Mouse (Mus musculus): ENCODE measurements at regions not wholly inside any gene's neighbourhood (a gene's known extent, or its start where the extent isn't known, plus 50 kb on each side); places are given as distances from the start of the nearest gene placed in this dataset.

GRCm38 (mm10) chr15:86763581-86764375 is 549.5 kb downstream of the Tbc1d22a start:
- H3K27ac ChIP-seq, result no peak overlapping the region
- intact Hi-C loops (cut with DNase I), result no loop called here
- no peak for DNase-seq
- no peak for TF ChIP-seq CTCF (IDR thresholded peaks at IDR 0.05)
- H3K4me3 ChIP-seq, result no peak overlapping the region

DNA sequence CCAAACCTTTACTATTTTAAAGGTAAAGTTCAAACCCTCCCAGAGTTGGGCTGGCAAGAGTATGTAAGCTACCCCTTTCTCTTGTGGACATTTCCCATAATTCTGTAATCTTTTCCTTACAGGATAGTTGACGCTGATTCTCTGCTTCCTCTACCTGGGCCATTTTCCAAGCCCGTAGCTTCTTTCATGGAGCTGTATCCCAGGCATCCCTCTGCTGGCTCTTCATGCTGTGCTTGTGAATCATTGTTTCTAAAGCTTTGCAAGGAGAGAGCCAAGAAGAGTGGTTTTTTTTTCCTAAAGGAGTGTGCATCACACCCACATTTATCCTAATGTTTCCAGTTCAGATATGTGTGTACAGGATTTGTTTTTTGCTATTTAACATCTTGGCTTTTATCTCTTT is 553.4 kb downstream of the Tbc1d22a start:
- no peak for DNase-seq
- TF ChIP-seq CTCF (IDR thresholded peaks at IDR 0.05), result no peak
- Histone ChIP-seq H3K4me3 (no peak overlapping the region), H3K27ac (no peak overlapping the region)
- intact Hi-C loops (cut with DNase I), result no loop called here

DNA sequence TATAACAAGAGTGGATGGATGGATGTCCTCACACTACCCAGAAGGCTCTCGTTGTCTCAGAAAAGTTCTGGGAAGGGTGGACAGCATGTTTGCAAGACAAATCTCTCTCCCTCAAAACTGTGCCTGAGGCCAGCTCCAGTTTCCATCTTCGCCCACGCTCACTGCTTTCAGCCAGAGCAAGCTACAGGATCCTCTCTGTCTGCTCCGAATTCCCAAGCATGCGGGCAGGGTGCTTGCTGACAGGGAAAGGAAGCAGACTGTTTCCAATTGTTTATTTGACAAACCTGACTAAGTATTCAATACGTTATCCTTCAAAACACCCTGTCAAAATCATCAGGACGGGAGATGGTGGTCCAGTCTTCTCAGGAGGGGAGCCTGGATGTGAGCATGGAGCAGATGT is 558.8 kb downstream of the Tbc1d22a start:
- intact Hi-C loops (cut with DNase I), result no loop called here
- DNase-seq, result no peak
- TF ChIP-seq CTCF (IDR thresholded peaks at IDR 0.05), result no peak
- Histone ChIP-seq H3K4me3 (no peak overlapping the region), H3K27ac (no peak overlapping the region)

GRCm38 (mm10) chr15:86777998-86778397 is 563.7 kb downstream of the Tbc1d22a start:
- TF ChIP-seq CTCF (IDR thresholded peaks at IDR 0.05), result no peak
- H3K4me3 ChIP-seq, result no peak overlapping the region
- no peak overlapping the region for H3K27ac ChIP-seq
- intact Hi-C loops (cut with DNase I), result no loop called here
- DNase-seq, result no peak

- Histone ChIP-seq H3K27ac (no peak overlapping the region), H3K4me3 (no peak overlapping the region)
- DNase-seq, result no peak
- TF ChIP-seq CTCF (IDR thresholded peaks at IDR 0.05), result no peak
- intact Hi-C loops (cut with DNase I), result no loop called here
These were observed 566.9 kb downstream of the Tbc1d22a start for GRCm38 (mm10) chr15:86781160-86781559.

DNA sequence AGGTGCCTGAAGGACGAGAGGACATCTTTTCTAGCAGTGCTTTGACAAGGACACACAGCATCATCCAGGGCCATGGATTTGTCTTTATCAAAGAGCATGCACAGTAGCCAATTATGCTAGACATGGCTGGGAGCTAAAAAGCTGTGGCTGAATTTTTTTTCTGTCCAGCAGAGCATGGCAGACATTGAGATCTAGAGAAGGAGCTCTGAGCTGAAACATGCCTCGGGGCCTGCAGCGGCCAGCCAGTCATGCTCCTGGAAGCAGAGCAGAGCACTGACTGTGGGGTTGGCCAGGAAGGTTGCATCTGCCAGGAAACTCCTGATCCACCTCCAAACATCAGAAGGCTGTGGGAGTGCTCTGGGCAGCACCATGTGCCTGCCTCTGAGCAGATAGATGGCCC is 580.5 kb downstream of the Tbc1d22a start:
- intact Hi-C loops (cut with DNase I), result no loop called here
- H3K27ac ChIP-seq, result no peak overlapping the region
- H3K4me3 ChIP-seq, result no peak overlapping the region
- TF ChIP-seq CTCF (IDR thresholded peaks at IDR 0.05), result no peak
- no peak for DNase-seq

DNA sequence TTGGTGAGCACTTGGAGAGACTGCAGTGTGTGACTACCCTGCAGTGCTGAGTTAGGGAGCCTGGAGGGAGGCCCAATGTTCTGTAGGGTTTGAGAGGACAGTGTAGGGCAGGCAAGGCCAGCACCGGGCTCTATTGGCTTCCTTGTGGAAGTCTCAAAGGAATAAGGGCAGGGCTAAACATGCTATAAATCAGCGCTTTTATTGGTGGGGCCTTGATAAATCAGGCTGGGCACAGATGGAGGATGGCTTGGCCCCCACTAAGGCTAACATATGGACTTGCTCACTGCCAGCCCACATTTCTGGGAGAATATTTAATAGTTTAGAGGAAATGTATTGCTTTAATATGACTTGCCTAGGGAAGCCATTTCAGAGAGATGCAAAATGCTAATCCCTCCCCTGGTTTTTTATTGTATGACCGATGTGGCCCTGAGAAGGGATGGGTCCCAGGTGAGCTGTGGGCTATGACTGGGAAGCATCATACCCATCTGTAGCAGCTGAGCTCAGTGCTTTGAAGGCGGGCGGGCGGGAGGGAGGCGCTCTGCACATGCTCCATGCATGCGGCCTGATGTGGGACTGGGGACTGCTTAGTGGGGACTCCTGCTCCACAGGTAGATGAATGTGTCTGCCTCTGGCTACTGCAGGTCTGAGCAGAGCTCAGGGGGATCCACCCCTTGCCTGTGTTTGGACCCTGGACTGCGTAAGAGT is 584.4 kb downstream of the Tbc1d22a start:
- intact Hi-C loops (cut with DNase I), result no loop called here
- no peak for TF ChIP-seq CTCF (IDR thresholded peaks at IDR 0.05)
- H3K4me3 ChIP-seq, result no peak overlapping the region
- no peak overlapping the region for H3K27ac ChIP-seq
- DNase-seq, result no peak

DNA sequence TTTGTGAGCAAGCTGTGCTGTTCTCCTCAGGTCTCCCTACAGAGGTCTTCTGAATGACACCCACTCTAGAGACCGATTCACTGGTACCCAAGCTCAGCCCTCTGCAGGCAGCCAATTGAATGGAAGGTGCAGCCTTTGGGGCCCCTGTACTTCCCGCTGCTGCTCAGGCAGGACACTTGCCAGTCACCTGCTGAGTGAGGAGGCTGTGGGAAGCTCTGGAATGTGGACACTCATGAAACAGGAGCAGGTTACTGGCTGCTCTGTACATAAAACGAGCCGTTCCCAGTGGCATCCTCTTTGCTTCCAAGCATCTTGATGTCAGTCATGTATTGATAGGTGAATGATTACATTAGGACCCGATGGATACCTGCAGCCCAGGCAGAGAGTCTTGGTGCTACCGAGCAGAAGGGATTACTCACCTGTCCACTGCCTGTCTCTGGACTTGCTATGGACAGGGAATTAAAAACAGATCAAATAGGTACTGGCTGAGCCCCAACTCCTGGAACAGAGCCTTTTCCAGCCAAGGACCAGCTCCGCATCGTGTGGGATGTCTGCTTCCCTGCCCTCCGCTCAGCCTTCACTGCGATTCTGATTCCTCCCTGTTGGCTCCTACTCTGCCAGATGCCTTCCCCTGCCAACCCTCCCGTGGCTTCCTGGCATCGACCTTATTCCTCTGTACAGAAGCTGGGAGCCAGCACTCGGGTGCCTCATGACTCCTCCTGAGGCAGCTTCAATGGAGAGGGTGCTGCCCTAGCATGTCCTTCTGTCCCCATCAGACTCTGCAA is 593.2 kb downstream of the Tbc1d22a start:
- intact Hi-C loops (cut with DNase I), result no loop called here
- TF ChIP-seq CTCF (IDR thresholded peaks at IDR 0.05), result no peak
- DNase-seq, result no peak
- Histone ChIP-seq H3K4me3 (no peak overlapping the region), H3K27ac (no peak overlapping the region)

GRCm38 (mm10) chr15:86811821-86812220 is 597.6 kb downstream of the Tbc1d22a start:
- no peak overlapping the region for H3K4me3 ChIP-seq
- no peak for TF ChIP-seq CTCF (IDR thresholded peaks at IDR 0.05)
- no peak for DNase-seq
- no peak overlapping the region for H3K27ac ChIP-seq
- intact Hi-C loops (cut with DNase I), result no loop called here

DNA sequence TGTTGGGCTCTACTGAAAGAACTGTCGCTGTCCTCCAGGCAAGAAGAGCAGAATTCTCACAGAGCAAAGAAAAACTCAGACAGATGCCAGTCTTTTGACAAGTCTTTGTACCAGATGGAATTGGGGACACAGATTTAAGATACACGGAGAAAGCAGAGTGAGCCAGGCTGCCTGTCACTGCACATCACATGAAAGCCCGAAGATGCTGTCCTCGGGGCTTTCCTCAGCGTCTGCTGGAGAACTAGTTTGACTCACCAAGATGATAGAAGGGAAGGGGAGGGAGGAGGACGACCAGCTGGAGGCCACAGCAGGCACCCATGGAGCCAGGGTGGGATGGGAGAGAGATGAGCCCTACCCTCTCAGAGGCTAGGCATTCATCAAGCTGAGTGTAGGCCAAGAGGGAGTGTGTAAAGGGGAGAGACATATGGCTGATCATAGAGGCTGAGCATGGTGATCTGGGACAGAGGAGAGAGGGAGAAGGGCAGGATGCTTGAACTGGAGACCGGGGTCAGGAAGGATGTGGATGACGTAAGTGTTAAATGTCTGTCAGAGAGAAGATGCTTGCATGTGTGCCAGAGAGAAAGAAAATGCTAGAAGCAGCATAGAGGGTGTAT is 600.7 kb downstream of the Tbc1d22a start:
- Histone ChIP-seq H3K4me3 (no peak overlapping the region), H3K27ac (no peak overlapping the region)
- intact Hi-C loops (cut with DNase I), result no loop called here
- DNase-seq, result no peak
- no peak for TF ChIP-seq CTCF (IDR thresholded peaks at IDR 0.05)

GRCm38 (mm10) chr15:86835996-86836395 is 621.7 kb downstream of the Tbc1d22a start:
- DNase-seq, result no peak
- intact Hi-C loops (cut with DNase I), result no loop called here
- Histone ChIP-seq H3K27ac (no peak overlapping the region), H3K4me3 (no peak overlapping the region)
- no peak for TF ChIP-seq CTCF (IDR thresholded peaks at IDR 0.05)

DNA sequence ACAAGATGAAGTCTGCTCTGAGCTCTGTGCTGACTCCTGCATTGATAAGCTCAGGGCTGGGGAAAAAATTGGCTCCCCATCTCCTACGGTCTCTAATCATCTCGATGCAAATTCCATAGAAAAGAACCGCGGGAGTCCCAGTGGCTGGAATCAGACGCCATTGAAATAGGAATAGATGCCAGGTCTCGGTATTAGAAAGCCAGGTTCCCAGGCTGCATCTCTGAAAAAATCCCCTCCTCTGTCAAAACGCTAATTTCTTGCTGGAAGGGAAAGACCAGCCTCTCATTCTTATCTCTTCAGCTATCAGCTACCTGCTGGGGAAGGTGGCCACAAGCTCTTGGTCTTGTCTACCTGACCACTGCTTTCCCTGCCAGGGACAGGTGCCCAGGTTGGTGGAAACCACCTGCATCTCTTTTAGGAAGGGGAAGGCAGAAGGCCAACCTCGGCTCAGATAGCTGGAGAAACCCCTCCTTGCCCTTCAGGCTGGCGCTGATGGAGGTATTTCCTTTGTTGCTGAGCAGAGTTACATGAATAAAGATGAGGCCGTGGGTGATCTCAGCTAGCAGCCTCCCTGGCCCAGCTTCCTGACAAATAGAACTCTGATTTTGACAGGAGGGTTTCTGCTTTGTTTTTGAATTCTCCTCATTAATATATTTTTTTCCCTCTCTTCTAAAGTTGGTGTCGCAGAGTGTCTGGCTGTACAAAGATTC is 638.1 kb downstream of the Tbc1d22a start:
- Histone ChIP-seq H3K27ac (no peak overlapping the region), H3K4me3 (no peak overlapping the region)
- DNase-seq, result no peak
- TF ChIP-seq CTCF (IDR thresholded peaks at IDR 0.05), result no peak
- intact Hi-C loops (cut with DNase I), result no loop called here
